Mouse (Mus musculus): Measurements from ENCODE around the gene Rims3. TPM values are rescaled to one million over a fixed set of nuclear protein-coding genes. Genes with fewer than 3 reads are reported as not detected.

Gene Rims3
- polyA plus RNA-seq, 1 experiment from 2014 or later, result 11.9 TPM

DNA sequence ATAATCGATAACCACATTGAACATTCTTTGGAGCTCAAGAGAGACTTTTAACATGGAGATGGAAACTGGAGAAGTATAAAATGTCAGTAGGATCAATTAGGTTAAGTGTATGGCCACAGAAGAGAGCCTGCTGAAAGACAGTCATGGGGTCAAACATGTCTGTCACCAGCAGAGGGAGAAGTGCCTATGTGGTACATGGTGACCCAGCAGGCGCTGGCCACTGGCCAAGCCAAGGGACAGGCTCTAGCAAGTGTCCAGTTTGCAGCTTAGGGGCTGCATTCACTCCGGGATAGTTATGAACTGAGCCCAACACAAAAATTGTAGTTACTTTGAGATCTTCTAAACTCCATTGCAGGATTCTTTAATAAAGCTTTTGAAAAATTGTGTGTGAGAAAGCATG is 74.1 kb downstream of the Rims3 start:
- Histone ChIP-seq H3K27me3 (no peaks in the 10 kb centered on the region), H3K36me3 (peaks cover 10% of the 10 kb centered on the region), H3K27ac (no peak overlapping the region), H3K4me3 (no peak overlapping the region), H3K9ac (no peak overlapping the region), H3K4me1 (replicated peaks) (peaks cover 7% of the 10 kb centered on the region), H3K4me2 (no peak overlapping the region), H3K9me3 (peaks cover 10% of the 10 kb centered on the region; the same call in 1 of the 2 replicates)
- ATAC-seq (ENCODE audit: low FRiP score), result no peak
- WGBS, result 91% methylated on average over 3 of the region's 3 CpGs

DNA sequence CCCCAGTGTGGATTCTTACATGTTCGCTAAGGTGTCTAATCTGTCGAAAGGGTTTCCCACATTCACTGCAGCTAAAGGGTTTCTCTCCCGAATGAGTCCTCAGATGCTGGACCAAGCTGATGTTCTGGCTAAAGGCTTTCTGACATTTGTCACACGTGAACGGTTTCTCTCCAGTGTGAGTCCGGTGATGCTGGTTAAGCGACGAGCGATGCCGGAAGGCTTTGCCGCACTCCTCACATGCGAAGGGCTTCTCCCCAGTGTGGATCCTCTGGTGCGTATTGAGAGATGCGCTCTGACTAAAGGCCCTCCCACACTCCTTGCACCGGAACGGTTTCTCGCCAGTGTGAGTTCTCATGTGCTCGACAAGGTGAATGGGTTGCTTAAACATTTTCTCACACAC is 76.1 kb downstream of the Rims3 start:
- 95% methylated on average over 18 of the region's 18 CpGs for whole genome bisulfite sequencing
- no peak for ATAC-seq (ENCODE audit: low FRiP score)
- no peak overlapping the region for H3K4me2 ChIP-seq
- no peak overlapping the region for H3K27ac ChIP-seq
- no peaks in the 10 kb centered on the region for H3K27me3 ChIP-seq
- no peak overlapping the region for H3K9ac ChIP-seq
- no peak overlapping the region for H3K4me3 ChIP-seq
- H3K9me3 ChIP-seq, result peaks cover 10% of the 10 kb centered on the region; the same call in 1 of the 2 replicates
- no peaks in the 10 kb centered on the region for H3K4me1 ChIP-seq (replicated peaks)
- peaks cover 16% of the 10 kb centered on the region for H3K36me3 ChIP-seq

- 93% methylated on average over 3 of the region's 3 CpGs for WGBS
- Histone ChIP-seq H3K27me3 (no peaks in the 10 kb centered on the region), H3K4me3 (no peak overlapping the region), H3K9me3 (peaks cover 10% of the 10 kb centered on the region; the same call in 1 of the 2 replicates), H3K4me1 (replicated peaks) (no peaks in the 10 kb centered on the region), H3K4me2 (no peak overlapping the region), H3K9ac (no peak overlapping the region), H3K27ac (no peak overlapping the region), H3K36me3 (peaks cover 16% of the 10 kb centered on the region)
- ATAC-seq (ENCODE audit: low FRiP score), result no peak
These were observed 80.4 kb downstream of the Rims3 start for GRCm38 (mm10) chr4:120935006-120935405.

Small RNA genes within 50 kb of the gene (microRNA-seq; reads per million reads assigned to microRNA genes)
- gene Gm23936, result not detected

Other genes with a start within 250 kb of the Rims3 start
- 0.61 and 0.93 TPM in 2 replicates for gene Cited4, start 188.2 kb upstream of the Rims3 start, polyA plus RNA-seq (2015; fragmentation: Nextera tagmentation; extraction: Ambion mirVana)
- gene Kcnq4, start 106.2 kb upstream of the Rims3 start, polyA plus RNA-seq (2015; fragmentation: Nextera tagmentation; extraction: Ambion mirVana), result 4.8 and 5.8 TPM in 2 replicates
- 85.8 and 86.3 TPM in 2 replicates for gene Nfyc, start 23.2 kb upstream of the Rims3 start, polyA plus RNA-seq (2015; fragmentation: Nextera tagmentation; extraction: Ambion mirVana)
- 38.3 and 42.6 TPM in 2 replicates for gene Exo5, start 70.2 kb downstream of the Rims3 start, polyA plus RNA-seq (2015; fragmentation: Nextera tagmentation; extraction: Ambion mirVana)
- 9.1 and 9.8 TPM in 2 replicates for gene Zfp69, start 96.9 kb downstream of the Rims3 start, polyA plus RNA-seq (2015; fragmentation: Nextera tagmentation; extraction: Ambion mirVana)
- 36.7 and 36.8 TPM in 2 replicates for gene Smap2, start 162.4 kb downstream of the Rims3 start, polyA plus RNA-seq (2015; fragmentation: Nextera tagmentation; extraction: Ambion mirVana)
- gene Col9a2, start 184.6 kb downstream of the Rims3 start, polyA plus RNA-seq (2015; fragmentation: Nextera tagmentation; extraction: Ambion mirVana), result 12.9 and 14.4 TPM in 2 replicates
- 28.4 and 28.7 TPM in 2 replicates for gene Zmpste24, start 243.4 kb downstream of the Rims3 start, polyA plus RNA-seq (2015; fragmentation: Nextera tagmentation; extraction: Ambion mirVana)

All from hindbrain, embryonic 13.5 days (tissue).